32 mouse cellular contexts compared by ENCODE assay signal in the genomic region with DNA sequence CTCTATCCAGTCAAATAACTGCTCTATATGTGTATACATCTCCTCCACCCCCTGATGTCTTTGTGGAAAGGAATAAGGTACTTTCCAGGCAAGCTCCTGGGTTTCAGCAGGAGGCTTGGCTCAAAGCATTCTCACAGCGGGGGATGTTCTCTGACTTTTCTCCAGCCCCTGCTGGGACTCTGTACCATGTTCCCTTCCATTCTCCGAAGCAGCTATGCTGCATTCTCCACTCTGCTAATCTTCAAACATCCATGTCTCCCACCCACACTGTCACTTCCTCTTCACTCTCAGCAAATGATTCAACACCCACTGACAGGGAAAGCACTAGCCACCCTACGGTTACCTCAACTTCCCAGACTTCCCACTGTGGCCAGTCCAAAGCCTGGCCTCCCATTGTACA. TPM values are rescaled to one million over a fixed set of nuclear protein-coding genes. Genes with fewer than 3 reads are reported as not detected.
DNase-seq lines count a peak whose midpoint lies in the region; ATAC-seq lines count a peak whose summit lies in the region.
"Had no signal": no experiment of that assay in that cellular context is flagged by ENCODE, and none has a peak within 500 bp of the region (broad histone marks: within the 10 kb centered on the region; RNA-seq: fewer than 3 reads in every experiment).

No protein-coding gene starts in this region.

- no peaks in the 10 kb centered on the region for H3K27me3 ChIP-seq in megakaryocyte, embryonic 14.5 days (replicated peaks)
- H3K27me3 ChIP-seq: CH12.LX; embryonic facial prominence, embryonic 12.5 days; heart, embryonic 15.5 days; liver, embryonic 15.5 days; lung, embryonic 15.5 days; neural tube, embryonic 13.5 days; stomach, embryonic 15.5 days had no signal

- DNase-seq in frontal cortex, postnatal 14 days (ENCODE audit: low spot score in 2 of 2): no peak
- DNase-seq in cerebellum, adult 9-11 months: peak; percentile 17
- DNase-seq in adipocyte (ENCODE audit: low spot score): no peak
- DNase-seq: adrenal gland, postnatal 14 days; B cell, adult 2 months; forebrain, postnatal 0 days; gastrocnemius, postnatal 36 days; kidney, adult 9 months; kidney, postnatal 14 days; layer of hippocampus, postnatal 36 days; left cerebral cortex, postnatal 4 days; lung, postnatal 36 days; thymus, adult 2 months; thymus, postnatal 4 days had no signal

- ATAC-seq in frontal cortex, adult (ENCODE audit: low TSS enrichment): peak; percentile 87
- no peak for ATAC-seq in megakaryocyte, adult 5-6 weeks (ENCODE audit: poor library complexity, severe bottlenecking)
- no peak for ATAC-seq in granulocyte monocyte progenitor cell, adult 5-6 weeks (replicated peaks; ENCODE audit: poor library complexity, severe bottlenecking)
- ATAC-seq: forebrain, postnatal 0 days; hindbrain, postnatal 0 days; intestine, embryonic 16.5 days; midbrain, embryonic 16.5 days had no signal

- no peaks in the 10 kb centered on the region for H3K9me3 ChIP-seq in megakaryocyte, embryonic 14.5 days
- H3K9me3 ChIP-seq: embryonic facial prominence, embryonic 12.5 days; G1E; heart, embryonic 15.5 days; limb, embryonic 15.5 days; liver, embryonic 15.5 days; lung, embryonic 15.5 days; midbrain, embryonic 10.5 days; neural tube, embryonic 13.5 days; stomach, embryonic 15.5 days had no signal

- peaks cover 29% of the 10 kb centered on the region for H3K4me1 ChIP-seq in megakaryocyte, embryonic 14.5 days
- H3K4me1 ChIP-seq: embryonic facial prominence, embryonic 12.5 days; limb, embryonic 15.5 days; liver, embryonic 15.5 days; lung, embryonic 15.5 days; neural tube, embryonic 13.5 days; stomach, embryonic 15.5 days had no signal

- H3K36me3 ChIP-seq in megakaryocyte, embryonic 14.5 days (replicated peaks; ENCODE audit: low read length): no peaks in the 10 kb centered on the region
- H3K36me3 ChIP-seq: embryonic facial prominence, embryonic 12.5 days; G1E; heart, embryonic 15.5 days; limb, embryonic 15.5 days; liver, embryonic 15.5 days; lung, embryonic 15.5 days; midbrain, embryonic 10.5 days; neural tube, embryonic 13.5 days; stomach, embryonic 15.5 days had no signal

- H3K4me3 ChIP-seq in megakaryocyte, embryonic 14.5 days (replicated peaks): peak overlapping the region; percentile 4
- H3K4me3 ChIP-seq: embryonic facial prominence, embryonic 12.5 days; heart, embryonic 15.5 days; limb, embryonic 15.5 days; liver, embryonic 15.5 days; lung, embryonic 15.5 days; midbrain, embryonic 10.5 days; myocyte; neural tube, embryonic 13.5 days; stomach, embryonic 15.5 days had no signal

RNA-seq across cellular contexts. Expression of gene Rasal2, which starts 20.9 kb away (rescaled TPM):
- polyA plus RNA-seq in megakaryocyte, embryonic 14.5 days (2012; ENCODE audit: insufficient read depth, low replicate concordance): 0.10 TPM in 1 of 2 replicates, not detected in the other
- total RNA-seq in megakaryocyte, adult 5-6 weeks (2015): 0.46 and 1.2 TPM in 2 replicates
- 0.73 and 0.98 TPM in 2 replicates for total RNA-seq in megakaryocyte, adult 5-6 weeks (2017)
- total RNA-seq in granulocyte monocyte progenitor cell, adult 5-6 weeks (2014; fragmentation: Nextera tagmentation): 1.3 and 2.0 TPM in 2 replicates
- total RNA-seq in granulocyte monocyte progenitor cell, adult 5-6 weeks (2017): 2.2 and 2.3 TPM in 2 replicates

RNA-seq across cellular contexts. Expression of gene Cryzl2, which starts 25.1 kb away (rescaled TPM):
- polyA plus RNA-seq in megakaryocyte, embryonic 14.5 days (2012; ENCODE audit: insufficient read depth, low replicate concordance): 2.2 and 2.8 TPM in 2 replicates
- total RNA-seq in megakaryocyte, adult 5-6 weeks (2015): 6.0 and 8.4 TPM in 2 replicates
- 4.7 and 8.0 TPM in 2 replicates for total RNA-seq in megakaryocyte, adult 5-6 weeks (2017)
- total RNA-seq in granulocyte monocyte progenitor cell, adult 5-6 weeks (2014; fragmentation: Nextera tagmentation): 25.8 and 26.5 TPM in 2 replicates
- 10.6 and 18.9 TPM in 2 replicates for total RNA-seq in granulocyte monocyte progenitor cell, adult 5-6 weeks (2017)
- polyA plus RNA-seq: G1E had no signal
